Mouse (Mus musculus) T-helper 2 cell (primary cell): Measurements from ENCODE around the gene Gm17175.
"Not testable (repeated sequence)": the region's sequence is repeated elsewhere in the genome, so short reads cannot be mapped to it uniquely, and the experiment has no call there.

Experiments
- in situ Hi-C: fragments of 300-600 bp; cut with MboI, MseI; formaldehyde crosslinking; loops from one replicate; pipeline ENCODE4 v1.15.1; 2025; ENCODE audit warnings: high pct_unique_total_duplicates

Gene Gm17175

DNA sequence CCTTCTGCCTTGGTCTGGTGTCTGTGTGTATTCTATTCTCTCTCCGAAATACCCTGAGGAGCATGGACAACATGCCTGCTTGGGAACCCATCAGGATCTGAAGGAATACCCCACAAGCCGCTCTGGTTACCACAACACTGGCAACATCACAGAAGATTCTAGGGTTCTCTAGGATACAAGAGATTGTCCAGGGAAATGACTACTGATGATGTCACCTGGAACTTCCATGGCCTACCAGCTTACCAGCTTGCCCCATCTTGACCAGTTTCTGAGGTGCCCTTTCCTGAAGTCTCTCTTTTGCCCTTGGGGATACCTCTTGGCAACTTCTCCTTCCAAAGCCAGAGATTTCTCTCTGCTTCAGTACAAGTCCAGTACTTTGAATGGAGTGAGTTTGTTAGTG is at the start of gene Gm17175:
Gene Gm17175 (minus strand): TSS at position 101 of the 400 bp plus-strand sequence.
- in situ Hi-C loops = not testable (repeated sequence)

DNA sequence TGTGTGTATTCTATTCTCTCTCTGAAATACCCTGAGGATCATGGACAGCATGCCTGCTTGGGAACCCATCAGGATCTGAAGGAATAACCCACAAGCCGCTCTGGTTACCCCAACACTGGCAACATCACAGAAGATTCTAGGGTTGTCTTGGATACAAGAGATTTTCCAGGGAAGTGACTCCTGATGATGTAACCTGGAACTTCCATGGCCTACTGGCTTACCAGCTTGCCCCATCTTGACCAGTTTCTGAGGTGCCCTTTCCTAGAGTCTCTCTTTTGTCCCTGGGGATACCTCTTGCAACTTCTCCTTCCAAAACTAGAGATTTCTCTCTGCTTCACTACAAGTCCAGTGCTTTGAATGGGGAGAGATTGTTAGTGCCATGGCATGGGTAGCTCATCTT is 37.3 kb upstream of the Gm17175 start, which contains the start of gene Gm17078:
Gene Gm17078 (minus strand): TSS at position 101 of the 400 bp plus-strand sequence.
- in situ Hi-C loops = no loop called here

DNA sequence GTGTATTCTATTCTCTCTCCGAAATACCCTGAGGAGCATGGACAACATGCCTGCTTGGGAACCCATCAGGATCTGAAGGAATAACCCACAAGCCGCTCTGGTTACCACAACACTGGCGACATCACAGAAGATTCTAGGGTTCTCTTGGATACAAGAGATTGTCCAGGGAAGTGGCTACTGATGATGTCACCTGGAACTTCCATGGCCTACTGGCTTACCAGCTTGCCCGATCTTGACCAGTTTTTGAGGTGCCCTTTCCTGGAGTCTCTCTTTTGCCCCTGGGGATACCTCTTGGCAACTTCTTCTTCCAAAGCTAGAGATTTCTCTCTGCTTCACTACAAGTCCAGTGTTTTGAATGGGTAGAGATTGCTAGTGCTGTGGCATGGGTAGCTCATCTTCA is 18.2 kb upstream of the Gm17175 start, which contains the start of gene Gm17174:
Gene Gm17174 (minus strand): TSS at position 101 of the 400 bp plus-strand sequence.
- in situ Hi-C loops = not testable (repeated sequence)

DNA sequence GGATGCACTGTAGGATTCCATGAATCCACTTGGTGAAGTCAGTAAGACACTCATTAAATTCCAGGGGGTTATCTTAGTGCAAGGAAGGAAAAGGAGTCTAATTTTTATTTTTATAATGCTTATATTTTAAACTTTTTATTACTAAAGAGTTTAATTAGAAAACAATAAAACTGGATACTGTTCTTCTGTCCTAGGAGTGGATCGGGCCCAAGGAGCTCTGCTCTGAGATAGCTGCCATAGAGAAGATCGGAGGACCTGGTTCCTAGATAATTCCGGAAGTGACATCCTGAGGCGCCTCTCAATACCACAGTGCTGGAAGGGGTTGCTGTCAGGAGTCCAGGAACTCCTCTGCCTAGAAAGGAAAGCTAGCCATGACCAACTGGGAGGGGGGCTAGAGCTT is 21.4 kb downstream of the Gm17175 start, which contains the start of gene Gm5622:
Gene Gm5622 (plus strand): TSS at position 301 of the 400 bp plus-strand sequence.
- in situ Hi-C loops = no loop called here
